In genomic region chr8:126516620-126517577, GRCm38 (mm10) we compare ENCODE assay signal across 8 mouse cellular contexts. TPM values are rescaled to one million over a fixed set of nuclear protein-coding genes. Genes with fewer than 3 reads are reported as not detected.
A peak's percentile ranks its signal among the peaks of the same experiment; 100 is the strongest.
DNase-seq lines count a peak whose midpoint lies in the region; ATAC-seq and TF ChIP-seq lines count a peak whose summit lies in the region.

No protein-coding gene starts in this region.

- no peak for TF ChIP-seq CTCF in lung, embryonic 14.5 days (IDR thresholded peaks at IDR 0.05; ENCODE audit: low read depth)
- no peak for TF ChIP-seq CTCF in olfactory bulb, adult 2 months (IDR thresholded peaks at IDR 0.05; ENCODE audit: insufficient read depth, low read depth, low read length)

- H3K9ac ChIP-seq in lung, embryonic 14.5 days, result peak overlapping the region; percentile 36

- H3K9me3 ChIP-seq in lung, embryonic 14.5 days (ENCODE audit: low read depth, low read length), result no peaks in the 10 kb centered on the region

- peaks cover 18% of the 10 kb centered on the region for H3K4me1 ChIP-seq in lung, embryonic 14.5 days (ENCODE audit: insufficient read depth)
- H3K4me1 ChIP-seq in olfactory bulb, adult 2 months (ENCODE audit: control insufficient read depth, insufficient read depth, low read length), result peaks cover 11% of the 10 kb centered on the region

- peak; percentile 88 for ATAC-seq in lung, embryonic 14.5 days (ENCODE audit: insufficient read depth)

- no peak for TF ChIP-seq POLR2A in olfactory bulb, adult 2 months (IDR thresholded peaks at IDR 0.05; ENCODE audit: insufficient read depth, low read depth, low read length)

- 6% methylated on average over 27 of the region's 27 CpGs for WGBS in lung, embryonic 14.5 days
- WGBS in olfactory bulb, adult 2 months, result 3% methylated on average over 27 of the region's 27 CpGs

- H3K36me3 ChIP-seq in lung, embryonic 14.5 days (ENCODE audit: insufficient read depth), result no peaks in the 10 kb centered on the region

- H3K4me2 ChIP-seq in lung, embryonic 14.5 days, result peak overlapping the region; percentile 64

- peak; percentile 100 for DNase-seq in MN1 (ENCODE audit: low spot score)
- DNase-seq in cerebellum, adult 9-10 months, result peak; percentile 97
- peak; percentile 62 for DNase-seq in forelimb bud, embryonic 11.5 days (ENCODE audit: low read depth, low spot score)
- peak; percentile 97 for DNase-seq in heart, postnatal 36 days
- peak; percentile 96 for DNase-seq in layer of hippocampus, adult 9-10 months (ENCODE audit: low spot score)
- DNase-seq in lung, embryonic 14.5 days, result peak; percentile 99
- peak; percentile 61 to 94 for DNase-seq in urinary bladder, adult 18-20 months (ENCODE audit: low spot score in 2 of 2)

- H3K27me3 ChIP-seq in lung, embryonic 14.5 days (ENCODE audit: insufficient read depth, low read length), result no peaks in the 10 kb centered on the region

- H3K27ac ChIP-seq in lung, embryonic 14.5 days (ENCODE audit: low read depth), result peak overlapping the region; percentile 84
- peak overlapping the region; percentile 91 for H3K27ac ChIP-seq in olfactory bulb, adult 2 months (ENCODE audit: insufficient read depth, low read depth, low read length)

- intact Hi-C loops in heart, postnatal 36 days (cut with DNase I), result no loop called here

- peak overlapping the region; percentile 24 for H3K4me3 ChIP-seq in lung, embryonic 14.5 days (ENCODE audit: low read depth, low read length)
- H3K4me3 ChIP-seq in olfactory bulb, adult 2 months (ENCODE audit: insufficient read depth, low read depth, low read length), result peak overlapping the region; percentile 18

RNA-seq across cellular contexts. Expression of gene Tarbp1, which starts 42.0 kb away (rescaled TPM):
- 1 to 10 TPM; 3.7 to 4.9 TPM for total RNA-seq in heart, postnatal 36 days (2021)
- 5.0 TPM in 2 replicates for polyA plus RNA-seq in lung, embryonic 14.5 days (2014; fragmentation: Nextera tagmentation; extraction: Ambion mirVana)
- polyA plus RNA-seq in olfactory bulb, adult 2 months (2012; ENCODE audit: insufficient read depth, insufficient read length, low replicate concordance, missing spikeins), result not detected in 2 replicates

Comparison
In these comparisons a context has a peak if more than half of its experiments do, and no peak if none do; other contexts are left out.
1. Peak in every context shown above with its lines: DNase-seq, ATAC-seq, H3K4me3 ChIP-seq and H3K27ac ChIP-seq.